Mouse (Mus musculus): ENCODE measurements around the gene Hs2st1. TPM values are rescaled to one million over a fixed set of nuclear protein-coding genes. Genes with fewer than 3 reads are reported as not detected.

The Hs2st1 gene
- total and polyA plus RNA-seq, 3 experiments, result 13.6 to 16.1 TPM; not detected in 1

GRCm38 (mm10) chr3:144470901-144471300 is 99.1 kb downstream of the Hs2st1 start:
- no peaks in the 10 kb centered on the region for H3K9me3 ChIP-seq (replicated peaks; ENCODE audit: insufficient read depth, low read length)
- H3K79me2 ChIP-seq (ENCODE audit: control insufficient read depth, insufficient read depth, low read length, poor library complexity), result no peaks in the 10 kb centered on the region
- no peaks in the 10 kb centered on the region for H3K27me3 ChIP-seq (ENCODE audit: control insufficient read depth in 1 of 2, insufficient read depth in 2 of 2, low read length in 2 of 2)
- TF ChIP-seq TBP (IDR thresholded peaks at IDR 0.05; ENCODE audit: low read depth, low read length) (no peak), ELF1 (IDR thresholded peaks at IDR 0.05; ENCODE audit: low read depth, low read length) (no peak), TAL1 (IDR thresholded peaks at IDR 0.05; ENCODE audit: low read length) (no peak), HCFC1 (IDR thresholded peaks at IDR 0.05; ENCODE audit: low read depth, low read length) (no peak), SIN3A (IDR thresholded peaks at IDR 0.05; ENCODE audit: low read length) (no peak), ZC3H11A (IDR thresholded peaks at IDR 0.05; ENCODE audit: low read depth, low read length) (no peak), CHD2 (IDR thresholded peaks at IDR 0.05; ENCODE audit: low read length) (no peak), ZNF384 (IDR thresholded peaks at IDR 0.05; ENCODE audit: low read depth, low read length) (no peak), RCOR1 (IDR thresholded peaks at IDR 0.05; ENCODE audit: low read depth, low read length) (no peak), SMC3 (IDR thresholded peaks at IDR 0.05; ENCODE audit: low read depth, low read length) (no peak), POLR2AphosphoS2 (IDR thresholded peaks at IDR 0.05; ENCODE audit: low read length) (no peak), POLR2A (IDR thresholded peaks at IDR 0.05; ENCODE audit: control insufficient read depth in 1 of 2, insufficient read depth in 1 of 2, low read depth in 1 of 2, low read length in 2 of 2, poor library complexity in 1 of 2) (no peak), ETS1 (IDR thresholded peaks at IDR 0.05; ENCODE audit: low read depth, low read length) (no peak), MAFK (IDR thresholded peaks at IDR 0.05; ENCODE audit: borderline replicate concordance, low read depth, low read length) (no peak), NELFE (IDR thresholded peaks at IDR 0.05; ENCODE audit: low read depth, low read length) (no peak), CHD1 (IDR thresholded peaks at IDR 0.05; ENCODE audit: low read depth, low read length) (no peak)
- no peak overlapping the region for H3K9ac ChIP-seq (ENCODE audit: control insufficient read depth, low read depth, low read length, poor library complexity, severe bottlenecking)
- no peak overlapping the region for H3K27ac ChIP-seq (ENCODE audit: control insufficient read depth, low read depth, low read length)
- no peak overlapping the region for H3K4me3 ChIP-seq (ENCODE audit: control insufficient read depth in 1 of 2, insufficient read depth in 1 of 2, low read depth in 2 of 2, low read length in 2 of 2)
- DNase-seq (ENCODE audit: low read depth, low spot score), result no peak
- H3K4me1 ChIP-seq (ENCODE audit: control insufficient read depth in 1 of 2, insufficient read depth in 2 of 2, low read length in 2 of 2), result peaks cover 2 to 4% of the 10 kb centered on the region in 2 experiments; a peak in 3 of 4 replicates
- H3K36me3 ChIP-seq (ENCODE audit: control insufficient read depth in 1 of 2, insufficient read depth in 2 of 2, low read length in 2 of 2), result no peaks in the 10 kb centered on the region; a peak in 2 of 4 replicates

- H3K4me1 ChIP-seq (ENCODE audit: control insufficient read depth in 1 of 2, insufficient read depth in 2 of 2, low read length in 2 of 2), result peaks cover 2 to 4% of the 10 kb centered on the region in 2 experiments; a peak in 3 of 4 replicates
- H3K9ac ChIP-seq (ENCODE audit: control insufficient read depth, low read depth, low read length, poor library complexity, severe bottlenecking), result no peak overlapping the region
- H3K27ac ChIP-seq (ENCODE audit: control insufficient read depth, low read depth, low read length), result no peak overlapping the region
- H3K79me2 ChIP-seq (ENCODE audit: control insufficient read depth, insufficient read depth, low read length, poor library complexity), result no peaks in the 10 kb centered on the region
- peak; percentile 81 for DNase-seq (ENCODE audit: low read depth, low spot score)
- no peaks in the 10 kb centered on the region; a peak in 2 of 4 replicates for H3K36me3 ChIP-seq (ENCODE audit: control insufficient read depth in 1 of 2, insufficient read depth in 2 of 2, low read length in 2 of 2)
- no peak overlapping the region for H3K4me3 ChIP-seq (ENCODE audit: control insufficient read depth in 1 of 2, insufficient read depth in 1 of 2, low read depth in 2 of 2, low read length in 2 of 2)
- TF ChIP-seq ELF1 (IDR thresholded peaks at IDR 0.05; ENCODE audit: low read depth, low read length), result no peak
- no peak for TF ChIP-seq MYC (IDR thresholded peaks at IDR 0.05; ENCODE audit: low read depth, low read length)
- TF ChIP-seq SMC3 (IDR thresholded peaks at IDR 0.05; ENCODE audit: low read depth, low read length), result peak; percentile 60
- no peak for TF ChIP-seq MYB (IDR thresholded peaks at IDR 0.05; ENCODE audit: low read depth, low read length)
- peak; percentile 34 to 73 (median 43) for TF ChIP-seq CTCF (IDR thresholded peaks at IDR 0.05 in 2 of 3, conservative IDR thresholded peaks at IDR 0.05 in 1 of 3; ENCODE audit: control insufficient read depth in 1 of 3, insufficient read depth in 1 of 3, low read depth in 2 of 3, low read length in 3 of 3, poor library complexity in 1 of 3, severe bottlenecking in 1 of 3)
- no peak for TF ChIP-seq HCFC1 (IDR thresholded peaks at IDR 0.05; ENCODE audit: low read depth, low read length)
- TF ChIP-seq CHD1 (IDR thresholded peaks at IDR 0.05; ENCODE audit: low read depth, low read length), result no peak
- TF ChIP-seq RAD21 (IDR thresholded peaks at IDR 0.05; ENCODE audit: low read depth, low read length), result peak; percentile 12; the same call in 1 of the 2 replicates
- TF ChIP-seq EP300 (IDR thresholded peaks at IDR 0.05; ENCODE audit: low read depth in 1 of 2, low read length in 2 of 2), result no peak
- no peaks in the 10 kb centered on the region for H3K9me3 ChIP-seq (replicated peaks; ENCODE audit: insufficient read depth, low read length)
- no peaks in the 10 kb centered on the region for H3K27me3 ChIP-seq (ENCODE audit: control insufficient read depth in 1 of 2, insufficient read depth in 2 of 2, low read length in 2 of 2)
Measured at GRCm38 (mm10) chr3:144467521-144467920, 102.5 kb downstream of the Hs2st1 start.

Data from MEL (cell line).